Mouse (Mus musculus): ENCODE data around the gene Mettl24.
"Not testable (repeated sequence)": the region's sequence is repeated elsewhere in the genome, so short reads cannot be mapped to it uniquely, and the experiment has no call there.

Mettl24 gene

DNA sequence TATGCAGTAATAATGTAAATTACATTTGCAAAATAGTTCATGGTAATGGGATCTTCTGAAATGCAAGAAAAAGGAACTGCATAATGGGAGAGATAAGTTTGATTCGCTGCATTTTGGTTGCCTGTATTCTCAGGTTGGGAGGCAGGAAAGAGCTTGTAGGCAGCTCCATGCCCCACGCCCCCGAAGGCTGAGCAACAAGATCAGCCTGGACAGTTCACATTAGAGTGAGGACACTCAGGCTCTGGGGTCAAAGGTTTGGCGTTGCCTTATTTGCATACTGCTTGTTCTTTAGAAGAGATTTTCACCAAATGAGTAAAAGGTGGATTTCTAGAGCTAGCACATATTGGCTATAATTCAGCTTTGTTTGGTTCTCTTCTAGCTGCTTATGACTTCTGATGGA is 123.1 kb downstream of the Mettl24 start:
- DNase-seq (ENCODE audit: low read depth, low spot score), result no peak

DNA sequence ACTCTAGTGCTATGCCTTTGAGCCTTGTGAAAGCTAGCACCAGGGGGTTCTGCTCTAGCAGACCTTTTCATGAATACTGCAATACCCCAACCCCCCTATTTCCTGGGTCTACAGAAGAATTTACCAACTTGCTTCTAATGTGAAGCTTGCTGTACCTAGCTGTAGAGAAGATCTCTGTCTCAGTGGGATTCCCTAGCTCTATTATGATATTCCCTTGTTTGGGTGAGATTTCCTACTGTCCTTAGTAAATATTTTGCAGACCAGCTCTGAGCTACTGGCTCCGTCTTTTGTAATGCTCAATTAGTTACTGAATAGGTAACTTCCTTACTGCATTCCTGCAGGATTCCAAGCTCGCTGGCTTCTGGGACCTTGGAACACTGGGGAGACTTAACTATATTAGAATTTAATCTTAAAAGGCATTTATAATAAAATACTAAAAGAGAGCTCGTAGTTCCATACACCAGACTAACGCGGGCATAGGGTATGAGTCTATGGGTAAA is 126.4 kb downstream of the Mettl24 start:
- DNase-seq (ENCODE audit: low read depth, low spot score), result not testable (repeated sequence)

- no peak for DNase-seq (ENCODE audit: low read depth, low spot score)
Measured at GRCm38 (mm10) chr10:40813627-40814026, 130.5 kb downstream of the Mettl24 start.

- DNase-seq (ENCODE audit: low read depth, low spot score), result no peak
Measured at GRCm38 (mm10) chr10:40816471-40816870, 133.4 kb downstream of the Mettl24 start.

- no peak for DNase-seq (ENCODE audit: low read depth, low spot score)
Measured at GRCm38 (mm10) chr10:40825952-40826351, 142.9 kb downstream of the Mettl24 start.

DNA sequence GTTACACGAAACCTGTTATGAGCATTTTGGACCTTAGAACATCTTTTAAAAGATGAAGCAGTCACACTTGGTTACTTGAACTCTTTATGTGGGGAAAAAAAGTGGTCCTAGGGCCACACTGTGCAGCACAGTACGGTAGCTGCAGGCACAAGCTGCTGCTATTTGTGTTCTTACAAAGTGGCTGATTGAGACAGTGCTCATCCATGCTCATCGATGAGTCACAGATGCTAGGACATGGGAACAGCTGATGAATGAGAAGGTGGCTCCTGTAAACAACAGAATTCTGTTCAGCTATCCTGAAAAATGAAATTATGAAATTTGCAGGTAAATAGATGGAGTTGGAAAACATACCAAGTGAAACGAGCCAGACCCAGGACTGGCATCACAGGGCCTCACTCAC is 144.6 kb downstream of the Mettl24 start:
- no peak for DNase-seq (ENCODE audit: low read depth, low spot score)

DNA sequence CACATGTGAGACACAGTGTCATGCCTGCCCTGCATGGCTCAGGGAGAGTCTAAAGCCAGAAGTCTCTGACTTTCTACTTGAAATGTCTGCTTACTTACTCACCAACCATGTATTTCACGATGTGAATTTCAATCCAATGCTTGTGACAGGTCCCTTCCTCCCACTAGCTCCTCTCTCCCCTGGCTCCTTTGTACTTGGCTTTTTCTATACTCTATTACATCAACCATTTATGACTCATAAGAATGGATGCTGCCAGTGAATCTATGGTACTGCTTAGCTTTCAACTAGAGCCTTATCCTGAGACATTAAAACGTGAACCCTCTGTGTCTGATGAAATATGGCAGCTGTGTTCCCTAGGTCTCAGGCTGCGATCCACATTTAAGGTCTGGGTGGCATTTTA is 147.2 kb downstream of the Mettl24 start:
- DNase-seq (ENCODE audit: low read depth, low spot score), result no peak

DNA sequence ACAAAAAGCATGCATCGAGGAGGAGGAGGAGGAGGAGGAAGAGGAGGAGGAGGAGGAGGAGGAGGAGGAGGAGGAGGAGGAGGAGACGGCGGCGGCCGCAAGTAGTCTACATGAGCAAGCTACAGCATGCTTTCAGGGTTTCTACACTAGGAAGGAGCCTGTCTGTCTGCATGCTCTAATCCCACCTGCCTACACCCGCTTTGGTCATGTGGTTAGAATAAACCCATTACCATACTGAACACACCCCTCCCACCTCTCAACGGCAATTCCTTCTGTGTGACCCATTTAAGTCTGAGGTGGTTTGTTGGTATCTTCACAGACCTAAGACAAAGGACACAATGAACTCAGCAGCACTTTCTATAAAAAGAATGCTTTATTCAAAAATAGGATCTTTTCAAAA is 148.2 kb downstream of the Mettl24 start:
- no peak for DNase-seq (ENCODE audit: low read depth, low spot score)

DNA sequence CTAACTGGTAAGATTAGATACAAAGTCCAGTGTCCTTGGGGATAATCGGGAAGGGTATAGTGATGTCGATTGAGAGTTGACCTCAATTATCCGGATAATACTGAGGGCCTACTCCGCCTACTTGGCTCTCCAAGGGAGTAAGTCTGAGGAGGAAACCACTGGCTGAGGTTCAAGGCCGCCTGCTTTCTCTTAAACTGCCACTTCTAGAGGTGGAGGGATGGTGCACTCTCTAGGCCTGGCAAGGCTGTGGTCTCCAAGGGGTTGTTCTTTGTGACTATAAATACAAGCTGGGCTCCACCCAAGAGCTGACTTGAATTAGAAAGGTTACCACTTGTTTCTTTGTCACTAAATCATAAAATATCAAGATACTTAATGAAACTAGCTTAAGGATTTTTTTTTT is 157.0 kb downstream of the Mettl24 start:
- DNase-seq (ENCODE audit: low read depth, low spot score), result no peak

DNA sequence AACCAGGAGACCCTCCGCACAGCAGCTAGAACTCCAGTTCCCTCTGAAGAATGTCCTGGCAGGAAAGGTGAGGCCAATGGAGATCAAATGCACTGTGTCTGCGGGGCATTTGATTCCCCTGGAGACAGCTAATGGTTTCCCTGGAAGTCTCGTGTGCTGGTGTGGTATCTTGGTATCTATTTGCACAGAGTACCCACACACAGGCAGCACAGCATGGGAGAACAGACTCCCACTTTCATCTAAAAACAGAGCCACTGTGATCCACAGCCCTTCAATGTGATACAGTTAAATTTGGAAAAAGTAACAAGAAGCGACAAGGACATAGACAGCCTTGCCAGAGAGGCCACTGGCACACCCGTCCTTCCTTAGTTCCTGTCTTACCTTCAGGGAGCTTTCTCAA is 160.8 kb downstream of the Mettl24 start:
- no peak for DNase-seq (ENCODE audit: low read depth, low spot score)

DNA sequence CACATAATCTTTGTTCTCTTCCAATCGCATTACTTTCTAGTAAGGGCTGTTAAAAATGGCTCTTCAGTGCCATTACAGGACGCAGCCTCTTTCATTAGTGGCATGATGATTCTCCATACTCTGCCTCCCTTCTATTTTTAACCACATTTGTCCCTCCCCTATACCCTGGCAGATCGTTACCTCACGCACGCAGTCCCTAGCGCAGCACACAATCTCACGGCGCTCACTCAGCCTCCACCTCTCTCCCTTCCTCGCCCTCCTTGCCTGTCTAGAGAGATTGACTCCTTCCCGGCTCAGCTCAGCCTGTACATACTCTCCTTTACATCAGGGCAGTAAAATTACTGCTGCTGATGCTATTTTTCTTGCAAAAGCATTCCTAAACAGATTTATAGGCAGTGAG is 161.5 kb downstream of the Mettl24 start:
- DNase-seq (ENCODE audit: low read depth, low spot score), result no peak

DNA sequence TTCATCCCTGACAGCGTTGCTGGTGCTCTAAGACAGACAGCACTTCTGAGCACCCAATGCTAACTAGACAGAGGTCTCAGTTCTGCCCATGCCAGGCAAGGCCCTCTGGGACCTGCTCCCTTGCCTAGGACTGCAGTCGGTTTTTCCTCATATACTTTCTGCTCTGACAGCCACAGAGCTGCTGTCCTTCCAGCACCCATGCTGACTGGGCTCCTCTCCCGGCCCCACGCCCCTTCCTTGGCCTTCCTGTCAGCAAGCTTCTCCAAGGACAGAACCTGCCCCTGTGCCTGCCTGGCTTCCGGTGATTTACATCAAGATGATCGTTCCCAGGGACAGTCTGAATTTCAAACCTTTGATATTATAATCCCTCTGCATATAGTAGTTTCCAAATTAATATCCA is 162.5 kb downstream of the Mettl24 start:
- no peak for DNase-seq (ENCODE audit: low read depth, low spot score)

- no peak for DNase-seq (ENCODE audit: low read depth, low spot score)
Measured at GRCm38 (mm10) chr10:40847176-40847874, 164.2 kb downstream of the Mettl24 start.

GRCm38 (mm10) chr10:40850644-40851043 is 167.6 kb downstream of the Mettl24 start:
- DNase-seq (ENCODE audit: low read depth, low spot score), result no peak

- no peak for DNase-seq (ENCODE audit: low read depth, low spot score)
Measured at GRCm38 (mm10) chr10:40851138-40851537, 168.1 kb downstream of the Mettl24 start.

GRCm38 (mm10) chr10:40855616-40856015 is 172.5 kb downstream of the Mettl24 start:
- DNase-seq (ENCODE audit: low read depth, low spot score), result no peak

DNA sequence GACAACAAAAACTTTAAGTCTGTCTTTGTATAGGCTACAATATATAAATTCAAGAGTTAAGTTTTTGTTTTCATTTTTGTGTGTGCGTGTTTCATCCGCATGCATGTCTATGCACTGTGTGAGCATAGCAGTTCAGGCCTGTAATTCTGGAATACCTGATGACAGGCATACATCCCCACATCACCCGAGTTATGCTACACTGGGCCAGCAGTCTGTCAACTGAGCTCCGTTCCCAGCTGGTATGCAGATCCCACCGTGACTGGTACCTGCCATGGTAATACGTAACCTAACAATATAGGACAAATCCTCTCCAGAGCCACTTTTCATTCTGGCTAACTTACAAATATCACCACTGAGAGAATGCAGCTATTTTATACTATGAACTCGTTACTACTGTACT is 173.6 kb downstream of the Mettl24 start:
- no peak for DNase-seq (ENCODE audit: low read depth, low spot score)

DNA sequence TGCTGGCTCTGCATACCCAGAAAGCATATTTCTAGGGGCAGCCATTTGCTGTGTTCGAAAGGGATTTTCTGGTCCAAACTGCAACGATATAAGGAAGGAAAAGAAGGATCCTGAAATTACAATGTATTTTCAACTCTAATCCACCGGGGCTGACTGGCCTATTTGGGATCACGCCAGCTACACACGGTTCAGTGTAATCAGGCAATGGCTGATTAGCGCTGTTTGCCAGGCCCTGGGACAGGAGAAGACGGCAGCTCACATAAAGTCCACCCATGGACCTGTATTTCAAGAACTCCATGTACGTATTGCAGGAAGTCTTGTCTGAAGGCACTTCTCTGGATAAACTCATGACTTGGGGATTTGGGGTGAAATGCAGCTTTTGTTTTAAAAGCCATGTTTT is 174.5 kb downstream of the Mettl24 start:
- no peak for DNase-seq (ENCODE audit: low read depth, low spot score)
